Mouse (Mus musculus): ENCODE measurements around the gene Cyb561d1. TPM values are rescaled to one million over a fixed set of nuclear protein-coding genes. Genes with fewer than 3 reads are reported as not detected.
A peak's percentile ranks its signal among the peaks of the same experiment; 100 is the strongest.

The Cyb561d1 gene
- polyA plus RNA-seq, 1 experiment from 2014 or later, result 2.0 TPM

DNA sequence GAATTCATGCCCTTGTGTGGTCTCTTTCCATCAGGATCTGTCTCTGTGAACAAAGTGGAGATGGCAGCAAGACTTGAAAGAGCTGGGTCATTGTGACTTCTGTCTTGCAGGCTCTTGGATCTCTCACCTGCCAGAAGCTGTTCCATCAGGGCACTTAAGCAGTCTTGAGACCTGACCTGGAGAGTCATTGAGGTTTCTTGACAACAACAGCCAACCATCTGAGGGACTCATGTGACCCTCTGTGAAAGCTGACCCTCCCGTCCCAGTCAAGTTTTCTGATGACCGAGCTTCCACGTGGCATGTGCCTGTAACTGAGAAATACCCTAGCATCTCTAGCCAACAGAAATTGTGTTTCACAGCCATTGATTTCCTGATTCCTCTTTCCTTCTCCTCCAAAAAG is 16.3 kb downstream of the Cyb561d1 start:
- Histone ChIP-seq H3K36me3 (ENCODE audit: control insufficient read depth, insufficient read depth, low read length) (no peaks in the 10 kb centered on the region), H3K9me3 (ENCODE audit: control insufficient read depth, low read length) (no peaks in the 10 kb centered on the region), H3K4me2 (ENCODE audit: low read depth, low read length) (no peak overlapping the region), H3K9ac (replicated peaks; ENCODE audit: low read depth, low read length) (no peak overlapping the region), H3K4me1 (ENCODE audit: control insufficient read depth, insufficient read depth, low read length) (peaks cover 14% of the 10 kb centered on the region), H3K4me3 (ENCODE audit: low read depth, low read length) (no peak overlapping the region), H3K27me3 (ENCODE audit: control insufficient read depth, insufficient read depth, low read length) (0 out of 2 replicates have a peak, but pooled peaks cover 3% of the 10 kb centered on the region), H3K27ac (ENCODE audit: low read depth, low read length) (no peak overlapping the region)
- 81% methylated on average over 3 of the region's 3 CpGs for WGBS
- no peak for ATAC-seq (ENCODE audit: low read depth)

DNA sequence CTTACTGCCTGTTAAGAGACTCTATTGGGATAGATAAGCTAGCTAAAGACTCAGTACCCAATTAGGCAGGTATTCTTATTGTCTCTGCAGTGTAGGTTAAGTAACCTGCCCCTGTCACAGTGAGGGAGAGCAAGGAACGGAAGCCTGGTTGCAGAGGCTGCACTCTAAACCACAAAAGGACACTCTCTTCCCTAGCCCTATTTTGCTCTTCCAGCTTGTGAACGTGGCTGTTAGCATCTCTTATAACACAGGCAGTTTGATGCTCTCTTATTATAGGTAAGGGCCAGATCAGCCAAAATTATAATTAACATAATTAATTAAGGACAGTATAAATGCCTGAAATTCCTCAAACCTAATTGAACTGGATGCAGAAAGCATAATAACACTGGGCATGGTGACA is 20.5 kb downstream of the Cyb561d1 start:
- Histone ChIP-seq H3K27ac (ENCODE audit: low read depth, low read length) (no peak overlapping the region), H3K4me3 (ENCODE audit: low read depth, low read length) (no peak overlapping the region), H3K9me3 (ENCODE audit: control insufficient read depth, low read length) (no peaks in the 10 kb centered on the region), H3K4me2 (ENCODE audit: low read depth, low read length) (no peak overlapping the region), H3K36me3 (ENCODE audit: control insufficient read depth, insufficient read depth, low read length) (no peaks in the 10 kb centered on the region), H3K4me1 (ENCODE audit: control insufficient read depth, insufficient read depth, low read length) (peaks cover 1% of the 10 kb centered on the region; the same call in 1 of the 2 replicates), H3K27me3 (ENCODE audit: control insufficient read depth, insufficient read depth, low read length) (no peaks in the 10 kb centered on the region), H3K9ac (replicated peaks; ENCODE audit: low read depth, low read length) (no peak overlapping the region)
- 38% methylated on average over 2 of the region's 2 CpGs for WGBS
- no peak for ATAC-seq (ENCODE audit: low read depth)

DNA sequence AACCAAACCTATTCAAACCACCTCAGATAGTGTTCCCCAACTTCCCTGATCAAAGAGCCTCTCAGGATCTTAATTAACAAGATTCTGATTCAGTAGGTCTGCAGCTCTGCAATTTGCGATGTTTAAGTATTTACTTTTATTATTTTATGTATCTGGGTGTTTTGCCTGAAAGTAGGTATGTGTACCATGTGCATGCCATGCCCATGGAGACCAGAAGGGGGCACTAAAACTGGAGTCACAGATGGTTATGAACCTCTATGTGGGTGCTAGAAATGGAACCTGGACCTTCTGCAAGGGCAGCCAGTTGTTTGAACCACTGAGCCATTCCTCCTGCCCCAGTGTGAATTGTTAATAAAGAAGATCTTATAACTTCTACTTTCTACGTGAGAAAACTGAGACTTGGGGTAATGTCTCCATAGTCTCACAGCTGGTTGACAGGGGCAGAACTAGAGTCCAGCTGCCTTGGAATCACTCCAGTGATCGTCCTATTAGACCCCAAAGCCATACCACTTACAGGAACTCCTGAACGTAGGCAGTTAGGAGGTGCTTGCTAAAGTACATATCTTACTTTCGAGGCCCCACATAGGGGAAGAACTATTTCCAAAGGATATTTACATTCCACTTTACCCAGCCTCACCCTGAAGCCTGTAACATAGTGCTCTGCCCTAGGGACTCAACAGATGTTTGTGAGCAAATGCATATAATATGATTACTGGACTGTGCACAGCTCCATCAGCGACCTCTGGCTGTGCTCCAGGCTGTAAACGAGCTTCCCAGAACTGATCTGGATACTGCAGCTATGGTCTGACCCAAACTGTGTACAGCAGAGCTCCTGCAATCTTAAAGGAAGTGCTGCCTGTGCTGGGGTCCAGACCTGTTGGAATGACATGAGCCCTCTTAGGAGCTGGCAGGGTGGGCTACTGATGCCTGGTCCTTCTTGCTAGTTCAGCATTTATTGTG is 22.0 kb downstream of the Cyb561d1 start:
- ATAC-seq (ENCODE audit: low read depth), result no peak
- Histone ChIP-seq H3K9ac (replicated peaks; ENCODE audit: low read depth, low read length) (no peak overlapping the region), H3K4me2 (ENCODE audit: low read depth, low read length) (no peak overlapping the region), H3K9me3 (ENCODE audit: control insufficient read depth, low read length) (no peaks in the 10 kb centered on the region), H3K27me3 (ENCODE audit: control insufficient read depth, insufficient read depth, low read length) (no peaks in the 10 kb centered on the region), H3K27ac (ENCODE audit: low read depth, low read length) (no peak overlapping the region), H3K4me3 (ENCODE audit: low read depth, low read length) (no peak overlapping the region), H3K4me1 (ENCODE audit: control insufficient read depth, insufficient read depth, low read length) (peaks cover 13% of the 10 kb centered on the region; the same call in 1 of the 2 replicates), H3K36me3 (ENCODE audit: control insufficient read depth, insufficient read depth, low read length) (no peaks in the 10 kb centered on the region)
- WGBS, result 73% methylated on average over 7 of the region's 7 CpGs

DNA sequence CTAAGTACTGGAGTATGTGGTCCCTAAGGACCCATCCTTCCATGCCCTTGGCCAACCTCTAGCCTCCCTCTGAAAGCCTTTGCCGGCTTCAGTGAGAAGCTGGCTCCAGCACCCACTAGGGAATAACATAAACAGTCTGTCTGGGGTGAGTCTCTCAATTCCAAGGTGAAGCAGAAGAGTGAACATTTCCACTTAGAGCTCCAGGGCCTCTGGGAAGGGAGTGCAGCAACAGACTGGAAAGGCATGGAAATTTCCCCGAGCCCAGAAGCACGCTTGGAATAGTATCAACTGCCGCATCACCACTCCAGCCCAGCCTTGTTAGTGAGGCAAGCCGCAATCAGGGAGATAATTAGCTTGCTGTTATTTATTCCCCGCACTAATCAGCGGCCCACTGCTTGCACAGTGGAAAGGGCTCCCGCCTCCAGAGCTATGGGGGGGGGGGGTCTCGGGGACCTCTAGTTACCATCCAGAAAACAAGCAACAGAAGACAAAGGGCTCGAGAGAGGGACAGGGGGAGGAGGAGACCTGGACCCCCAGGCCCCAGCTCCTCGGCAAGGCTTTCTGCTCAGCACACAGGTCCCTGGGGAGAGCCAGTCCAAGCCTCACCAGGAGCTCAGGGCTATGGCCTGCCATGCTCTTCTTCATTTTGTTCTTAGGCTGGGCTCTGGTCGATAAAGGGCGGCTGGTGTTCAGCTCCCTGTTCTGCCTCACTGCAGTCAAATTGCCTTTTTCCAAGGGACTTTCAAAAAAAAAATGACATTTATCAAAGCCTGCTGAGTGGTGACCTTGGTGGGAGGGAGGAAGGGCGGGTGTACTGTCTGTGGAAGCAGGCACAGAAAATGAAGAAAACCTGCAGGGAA is 26.1 kb downstream of the Cyb561d1 start:
- Histone ChIP-seq H3K4me1 (ENCODE audit: control insufficient read depth, insufficient read depth, low read length) (peaks cover 16% of the 10 kb centered on the region; the same call in 1 of the 2 replicates), H3K4me3 (ENCODE audit: low read depth, low read length) (no peak overlapping the region), H3K36me3 (ENCODE audit: control insufficient read depth, insufficient read depth, low read length) (no peaks in the 10 kb centered on the region), H3K27ac (ENCODE audit: low read depth, low read length) (peak overlapping the region; percentile 81), H3K4me2 (ENCODE audit: low read depth, low read length) (peak overlapping the region; percentile 35), H3K9me3 (ENCODE audit: control insufficient read depth, low read length) (no peaks in the 10 kb centered on the region), H3K27me3 (ENCODE audit: control insufficient read depth, insufficient read depth, low read length) (no peaks in the 10 kb centered on the region), H3K9ac (replicated peaks; ENCODE audit: low read depth, low read length) (no peak overlapping the region)
- peak; percentile 87 for ATAC-seq (ENCODE audit: low read depth)
- 8% methylated on average over 14 of the region's 14 CpGs for WGBS

DNA sequence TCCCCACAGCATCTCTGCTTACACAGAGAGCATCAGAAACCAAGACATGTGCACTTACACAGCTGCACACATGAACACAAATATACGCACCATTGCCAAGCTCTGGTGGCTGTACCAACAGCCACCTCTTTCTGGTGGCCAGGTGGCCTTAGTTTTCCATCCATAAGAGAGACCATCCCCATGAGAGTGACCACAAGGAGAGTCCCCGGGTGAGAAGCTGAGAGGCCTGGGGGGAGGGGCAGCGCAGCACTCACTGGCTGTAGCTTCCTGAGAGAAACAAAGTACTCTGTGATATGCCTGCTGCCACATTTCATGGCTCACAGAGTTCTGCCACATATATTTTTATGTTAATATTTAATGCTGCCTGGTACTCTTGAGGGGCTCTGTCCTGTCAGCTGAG is 31.8 kb downstream of the Cyb561d1 start:
- 44% methylated on average over 3 of the region's 3 CpGs for WGBS
- peak overlapping the region; percentile 44; the same call in 1 of the 2 replicates for H3K27ac ChIP-seq (ENCODE audit: low read depth, low read length)
- no peak for ATAC-seq (ENCODE audit: low read depth)
- H3K4me1 ChIP-seq (ENCODE audit: control insufficient read depth, insufficient read depth, low read length), result peaks cover 34% of the 10 kb centered on the region
- no peak overlapping the region for H3K4me2 ChIP-seq (ENCODE audit: low read depth, low read length)
- H3K9me3 ChIP-seq (ENCODE audit: control insufficient read depth, low read length), result no peaks in the 10 kb centered on the region
- no peaks in the 10 kb centered on the region for H3K27me3 ChIP-seq (ENCODE audit: control insufficient read depth, insufficient read depth, low read length)
- H3K4me3 ChIP-seq (ENCODE audit: low read depth, low read length), result no peak overlapping the region
- no peaks in the 10 kb centered on the region for H3K36me3 ChIP-seq (ENCODE audit: control insufficient read depth, insufficient read depth, low read length)
- no peak overlapping the region for H3K9ac ChIP-seq (replicated peaks; ENCODE audit: low read depth, low read length)

DNA sequence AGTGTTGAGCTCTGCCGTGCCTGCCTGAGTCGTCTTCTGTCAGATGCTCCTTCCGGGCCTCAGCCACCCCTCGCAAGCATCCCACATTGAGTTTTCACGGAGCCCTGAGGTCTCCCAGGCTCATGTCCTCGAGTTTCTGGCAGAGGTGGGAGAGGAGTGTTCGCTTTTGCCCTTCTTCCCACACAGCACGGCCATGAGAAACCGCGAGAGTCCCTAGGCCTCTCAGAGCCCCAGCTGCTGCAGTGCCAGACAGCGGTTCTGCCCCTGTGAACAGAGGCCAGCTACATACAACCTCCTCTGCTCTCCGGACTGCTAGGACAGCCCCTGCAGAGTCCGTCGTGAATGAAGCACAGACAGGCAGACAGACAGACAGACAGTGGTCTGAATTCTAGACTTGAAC is 33.5 kb downstream of the Cyb561d1 start:
- no peaks in the 10 kb centered on the region for H3K9me3 ChIP-seq (ENCODE audit: control insufficient read depth, low read length)
- peaks cover 29% of the 10 kb centered on the region for H3K4me1 ChIP-seq (ENCODE audit: control insufficient read depth, insufficient read depth, low read length)
- H3K27me3 ChIP-seq (ENCODE audit: control insufficient read depth, insufficient read depth, low read length), result no peaks in the 10 kb centered on the region
- no peak overlapping the region for H3K4me3 ChIP-seq (ENCODE audit: low read depth, low read length)
- no peak overlapping the region for H3K9ac ChIP-seq (replicated peaks; ENCODE audit: low read depth, low read length)
- ATAC-seq (ENCODE audit: low read depth), result no peak
- H3K4me2 ChIP-seq (ENCODE audit: low read depth, low read length), result no peak overlapping the region
- H3K27ac ChIP-seq (ENCODE audit: low read depth, low read length), result peak overlapping the region; percentile 45
- no peaks in the 10 kb centered on the region for H3K36me3 ChIP-seq (ENCODE audit: control insufficient read depth, insufficient read depth, low read length)
- WGBS, result 30% methylated on average over 14 of the region's 14 CpGs

DNA sequence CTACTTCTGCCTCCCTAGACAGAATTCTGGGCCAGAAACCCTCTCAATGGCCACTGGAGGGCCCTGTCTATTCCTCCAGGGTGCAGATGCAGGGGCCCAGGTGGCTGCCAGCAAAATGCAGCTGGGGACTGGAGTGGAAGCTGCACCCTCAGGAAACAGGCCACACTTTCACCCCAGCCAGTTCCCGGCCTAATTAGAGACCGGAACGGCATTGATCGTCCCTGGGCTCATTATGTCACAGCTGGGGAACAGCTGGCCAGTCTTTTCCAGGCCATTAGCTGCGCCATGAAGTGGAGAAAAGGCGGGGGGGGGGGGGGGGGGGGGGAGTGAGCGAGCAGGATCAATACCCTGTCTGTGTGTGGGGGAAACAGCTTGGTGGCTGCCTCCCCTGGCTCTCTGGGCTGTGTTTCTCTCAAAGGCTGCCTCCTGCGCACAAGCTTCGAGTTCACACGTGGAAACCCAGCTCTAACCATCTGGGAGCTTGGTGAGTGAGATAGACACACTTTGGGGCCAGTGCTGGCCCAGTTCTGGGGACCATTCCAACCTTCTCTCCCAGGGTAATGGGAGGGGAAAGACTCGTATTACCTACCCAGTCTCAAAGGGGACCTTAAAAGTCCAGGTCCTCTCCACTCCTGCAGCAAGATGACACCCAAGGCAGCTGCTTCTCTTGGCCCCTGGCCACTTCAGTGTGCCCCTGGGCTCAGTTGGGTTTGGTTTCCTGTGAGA is 34.4 kb downstream of the Cyb561d1 start:
- Histone ChIP-seq H3K4me2 (ENCODE audit: low read depth, low read length) (no peak overlapping the region), H3K27me3 (ENCODE audit: control insufficient read depth, insufficient read depth, low read length) (no peaks in the 10 kb centered on the region), H3K4me1 (ENCODE audit: control insufficient read depth, insufficient read depth, low read length) (peaks cover 29% of the 10 kb centered on the region), H3K27ac (ENCODE audit: low read depth, low read length) (peak overlapping the region; percentile 45), H3K9me3 (ENCODE audit: control insufficient read depth, low read length) (no peaks in the 10 kb centered on the region), H3K9ac (replicated peaks; ENCODE audit: low read depth, low read length) (no peak overlapping the region), H3K36me3 (ENCODE audit: control insufficient read depth, insufficient read depth, low read length) (no peaks in the 10 kb centered on the region), H3K4me3 (ENCODE audit: low read depth, low read length) (no peak overlapping the region)
- 3% methylated on average over 8 of the region's 11 CpGs for WGBS
- ATAC-seq (ENCODE audit: low read depth), result peak; percentile 50

DNA sequence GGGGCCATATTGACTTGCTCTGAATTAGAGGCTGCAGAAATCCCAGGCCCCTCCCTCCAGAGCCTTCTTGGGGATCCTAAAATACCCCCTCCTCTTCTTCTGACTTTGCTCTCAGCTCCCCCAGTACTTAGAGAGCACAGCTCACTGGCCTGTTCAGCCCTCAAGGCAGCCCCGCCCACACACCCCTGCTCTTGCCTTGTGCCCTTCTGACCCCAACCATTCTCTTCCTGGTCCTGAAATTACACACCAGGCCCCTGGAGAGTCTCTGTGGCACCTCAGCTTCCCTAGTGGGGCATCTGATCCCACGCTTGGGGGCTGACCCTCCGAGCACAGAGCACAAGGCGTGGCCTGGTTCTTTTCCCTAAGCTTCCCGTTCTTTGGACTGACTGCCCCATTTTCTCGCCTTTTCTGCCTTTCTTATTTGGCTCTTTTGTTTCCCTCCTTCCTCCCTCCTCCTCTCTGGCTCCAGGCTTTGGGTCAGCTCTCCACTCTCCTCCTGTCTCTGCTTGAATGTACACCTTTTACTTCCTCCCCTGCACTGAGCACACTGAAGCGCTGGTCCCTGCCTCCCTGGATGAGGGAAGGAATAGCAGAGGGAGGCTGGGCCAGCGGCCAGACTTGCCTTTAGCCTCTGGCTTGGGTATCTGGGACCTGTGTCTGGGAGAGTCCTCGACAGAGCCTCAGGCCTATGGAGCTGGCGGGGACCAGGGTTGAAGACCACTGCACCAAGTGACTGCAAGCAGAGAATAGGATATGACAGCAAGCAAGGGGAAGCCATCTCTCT is 35.3 kb downstream of the Cyb561d1 start:
- Histone ChIP-seq H3K27me3 (ENCODE audit: control insufficient read depth, insufficient read depth, low read length) (no peaks in the 10 kb centered on the region), H3K9me3 (ENCODE audit: control insufficient read depth, low read length) (no peaks in the 10 kb centered on the region), H3K9ac (replicated peaks; ENCODE audit: low read depth, low read length) (no peak overlapping the region), H3K36me3 (ENCODE audit: control insufficient read depth, insufficient read depth, low read length) (no peaks in the 10 kb centered on the region), H3K4me3 (ENCODE audit: low read depth, low read length) (no peak overlapping the region), H3K4me2 (ENCODE audit: low read depth, low read length) (no peak overlapping the region), H3K4me1 (ENCODE audit: control insufficient read depth, insufficient read depth, low read length) (peaks cover 29% of the 10 kb centered on the region), H3K27ac (ENCODE audit: low read depth, low read length) (peak overlapping the region; percentile 45)
- WGBS, result 18% methylated on average over 10 of the region's 10 CpGs
- ATAC-seq (ENCODE audit: low read depth), result peak; percentile 25

Data from neural tube, embryonic 14.5 days (tissue).